Mouse (Mus musculus): ENCODE data around the gene Tdg. TPM values are rescaled to one million over a fixed set of nuclear protein-coding genes. Genes with fewer than 3 reads are reported as not detected.

The Tdg gene
- total and polyA plus RNA-seq, 3 experiments = 63.0 to 115 (median 88.9) TPM

DNA sequence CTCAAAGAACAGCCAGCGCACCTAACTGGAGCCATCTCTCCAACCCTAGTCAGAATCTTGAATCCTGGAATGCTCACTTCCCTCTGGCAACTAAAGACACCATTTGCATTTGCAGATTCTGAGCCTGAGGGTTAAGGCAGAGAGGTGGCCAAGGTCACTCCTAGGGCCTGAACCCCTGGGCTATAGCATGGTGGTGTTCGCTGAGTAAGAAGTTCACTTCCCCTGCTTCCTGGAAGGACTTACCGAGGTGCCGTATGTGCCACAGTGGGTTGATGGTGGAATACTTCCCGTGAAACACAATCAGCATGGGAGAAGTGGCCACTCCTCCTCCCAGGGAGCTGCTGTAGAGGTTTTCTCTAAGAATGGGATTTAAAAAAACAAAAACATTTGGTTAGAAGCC, 23.0 kb downstream of the Tdg start:
- DNase-seq (ENCODE audit: extremely low read depth) = no peak
- Histone ChIP-seq H3K27me3 (replicated peaks) (no peaks in the 10 kb centered on the region), H3K79me2 (replicated peaks; ENCODE audit: control insufficient read depth, extremely low read depth, insufficient read depth, poor library complexity, severe bottlenecking) (no peaks in the 10 kb centered on the region), H3K4me2 (ENCODE audit: insufficient read depth, low read depth, poor library complexity, severe bottlenecking) (no peak overlapping the region), H3K4me3 (replicated peaks in 1 of 3; ENCODE audit: low read depth in 2 of 3, low read length in 2 of 3, poor library complexity in 1 of 3) (no peak overlapping the region), H3K4me1 (ENCODE audit: control insufficient read depth in 1 of 2, insufficient read depth in 2 of 2) (no peaks in the 10 kb centered on the region), H3K9me3 (replicated peaks; ENCODE audit: low read length) (no peaks in the 10 kb centered on the region), H3K36me3 (replicated peaks in 1 of 2; ENCODE audit: control insufficient read depth in 1 of 2, insufficient read depth in 1 of 2, low read length in 1 of 2) (peaks cover 5 to 23% of the 10 kb centered on the region in 2 experiments), H3K27ac (ENCODE audit: insufficient read depth, low read depth) (no peak overlapping the region), H3K9ac (ENCODE audit: insufficient read depth, low read depth) (no peak overlapping the region)
- dilution Hi-C loops (cut with MboI; ENCODE audit: extremely low pct_ligation_motif_present, extremely low pct_unique_long_range_greater_than_20kb, low sequenced_read_pairs) = no loop called here
- in situ Hi-C loops (cut with MboI; ENCODE audit: low pct_ligation_motif_present, low pct_unique_long_range_greater_than_20kb, low sequenced_read_pairs) = no loop called here
- TF ChIP-seq MAX (IDR thresholded peaks at IDR 0.05; ENCODE audit: low read length) (no peak), USF2 (conservative IDR thresholded peaks at IDR 0.05; ENCODE audit: low read depth, low read length) (no peak)

GRCm38 (mm10) chr10:82654581-82654980, 25.0 kb downstream of the Tdg start:
- in situ Hi-C loops (cut with MboI; ENCODE audit: low pct_ligation_motif_present, low pct_unique_long_range_greater_than_20kb, low sequenced_read_pairs) = no loop called here
- H3K27ac ChIP-seq (ENCODE audit: insufficient read depth, low read depth) = no peak overlapping the region

GRCm38 (mm10) chr10:82661820-82662219, 32.2 kb downstream of the Tdg start:
- H3K4me3 ChIP-seq (replicated peaks in 1 of 3; ENCODE audit: low read depth in 2 of 3, low read length in 2 of 3, poor library complexity in 1 of 3) = no peak overlapping the region
- H3K9ac ChIP-seq (ENCODE audit: insufficient read depth, low read depth) = no peak overlapping the region
- no peaks in the 10 kb centered on the region for H3K79me2 ChIP-seq (replicated peaks; ENCODE audit: control insufficient read depth, extremely low read depth, insufficient read depth, poor library complexity, severe bottlenecking)
- TF ChIP-seq ETS1 (conservative IDR thresholded peaks at IDR 0.05; ENCODE audit: low read depth, low read length) (no peak), TBP (conservative IDR thresholded peaks at IDR 0.05; ENCODE audit: low read depth, low read length) (no peak), RAD21 (IDR thresholded peaks at IDR 0.05; ENCODE audit: low read depth, low read length) (no peak), KAT2A (IDR thresholded peaks at IDR 0.05; ENCODE audit: insufficient replicate concordance, low read length) (no peak), GABPA (IDR thresholded peaks at IDR 0.05; ENCODE audit: insufficient replicate concordance, low read depth, low read length) (no peak), NELFE (IDR thresholded peaks at IDR 0.05; ENCODE audit: low read depth, low read length) (no peak), ZNF384 (IDR thresholded peaks at IDR 0.05; ENCODE audit: low read depth, low read length) (no peak), POLR2AphosphoS2 (IDR thresholded peaks at IDR 0.05; ENCODE audit: low read depth, low read length) (no peak), MEF2A (IDR thresholded peaks at IDR 0.05; ENCODE audit: borderline replicate concordance, low read depth, low read length) (no peak), MYC (IDR thresholded peaks at IDR 0.05; ENCODE audit: low read depth, low read length) (no peak), CHD1 (IDR thresholded peaks at IDR 0.05; ENCODE audit: low read depth, low read length) (no peak), BHLHE40 (IDR thresholded peaks at IDR 0.05; ENCODE audit: low read depth, low read length) (no peak), POLR2A (IDR thresholded peaks at IDR 0.05; ENCODE audit: low read depth, low read length) (no peak), ZKSCAN1 (IDR thresholded peaks at IDR 0.05; ENCODE audit: borderline replicate concordance, low read depth, low read length) (no peak), MAFK (IDR thresholded peaks at IDR 0.05; ENCODE audit: insufficient replicate concordance, low read length) (no peak), IRF4 (IDR thresholded peaks at IDR 0.05; ENCODE audit: low read depth, low read length) (no peak), RCOR1 (conservative IDR thresholded peaks at IDR 0.05; ENCODE audit: low read depth, low read length) (no peak), TCF12 (IDR thresholded peaks at IDR 0.05; ENCODE audit: low read depth, low read length) (no peak), ELF1 (IDR thresholded peaks at IDR 0.05; ENCODE audit: low read depth, low read length) (no peak), MAX (IDR thresholded peaks at IDR 0.05; ENCODE audit: low read length) (no peak)
- H3K9me3 ChIP-seq (replicated peaks; ENCODE audit: low read length) = no peaks in the 10 kb centered on the region
- H3K27ac ChIP-seq (ENCODE audit: insufficient read depth, low read depth) = no peak overlapping the region
- H3K36me3 ChIP-seq (replicated peaks in 1 of 2; ENCODE audit: control insufficient read depth in 1 of 2, insufficient read depth in 1 of 2, low read length in 1 of 2) = no peaks in the 10 kb centered on the region
- no peak for DNase-seq (ENCODE audit: extremely low read depth)
- no peaks in the 10 kb centered on the region for H3K27me3 ChIP-seq (replicated peaks)
- peaks cover 0 to 3% of the 10 kb centered on the region in 2 experiments; a peak in 1 of 4 replicates for H3K4me1 ChIP-seq (ENCODE audit: control insufficient read depth in 1 of 2, insufficient read depth in 2 of 2)
- dilution Hi-C loops (cut with MboI; ENCODE audit: extremely low pct_ligation_motif_present, extremely low pct_unique_long_range_greater_than_20kb, low sequenced_read_pairs) (no loop called here), in situ Hi-C loops (cut with MboI; ENCODE audit: low pct_ligation_motif_present, low pct_unique_long_range_greater_than_20kb, low sequenced_read_pairs) (no loop called here)
- H3K4me2 ChIP-seq (ENCODE audit: insufficient read depth, low read depth, poor library complexity, severe bottlenecking) = no peak overlapping the region

More at GRCm38 (mm10) chr10:82654581-82654980, 25.0 kb downstream of the Tdg start:
- H3K4me2 ChIP-seq (ENCODE audit: insufficient read depth, low read depth, poor library complexity, severe bottlenecking) = no peak overlapping the region
- no peak for DNase-seq (ENCODE audit: extremely low read depth)
- H3K4me1 ChIP-seq (ENCODE audit: control insufficient read depth in 1 of 2, insufficient read depth in 2 of 2) = no peaks in the 10 kb centered on the region
- H3K27me3 ChIP-seq (replicated peaks) = no peaks in the 10 kb centered on the region
- peaks cover 3 to 17% of the 10 kb centered on the region in 2 experiments for H3K36me3 ChIP-seq (replicated peaks in 1 of 2; ENCODE audit: control insufficient read depth in 1 of 2, insufficient read depth in 1 of 2, low read length in 1 of 2)
- no peak overlapping the region for H3K4me3 ChIP-seq (replicated peaks in 1 of 3; ENCODE audit: low read depth in 2 of 3, low read length in 2 of 3, poor library complexity in 1 of 3)
- dilution Hi-C loops (cut with MboI; ENCODE audit: extremely low pct_ligation_motif_present, extremely low pct_unique_long_range_greater_than_20kb, low sequenced_read_pairs) = no loop called here
- no peak overlapping the region for H3K9ac ChIP-seq (ENCODE audit: insufficient read depth, low read depth)
- TF ChIP-seq MEF2A (IDR thresholded peaks at IDR 0.05; ENCODE audit: borderline replicate concordance, low read depth, low read length) (no peak), ZMIZ1 (IDR thresholded peaks at IDR 0.05; ENCODE audit: low read depth, low read length) (no peak)
- H3K9me3 ChIP-seq (replicated peaks; ENCODE audit: low read length) = no peaks in the 10 kb centered on the region
- H3K79me2 ChIP-seq (replicated peaks; ENCODE audit: control insufficient read depth, extremely low read depth, insufficient read depth, poor library complexity, severe bottlenecking) = no peaks in the 10 kb centered on the region
